Mouse (Mus musculus) CD4-positive helper T cell, adult 2 months (primary cell): Measurements from ENCODE around the gene Zdhhc25.

Experiments
- DNase-seq: peaks from one replicate; pipeline ENCODE4 v3.0.0-alpha.2; 2012; ENCODE audit warnings: low read depth, missing footprints, low spot score

Zdhhc25 gene

GRCm38 (mm10) chr15:88600002-88600401, at the start of gene Zdhhc25:
Gene Zdhhc25, plus strand, starts transcription at chr15:88600302.
- DNase-seq, result no peak

GRCm38 (mm10) chr15:88552852-88553251, 47.2 kb upstream of the Zdhhc25 start:
- no peak for DNase-seq

- DNase-seq, result no peak
Observed at GRCm38 (mm10) chr15:88555476-88555875, 44.6 kb upstream of the Zdhhc25 start.

GRCm38 (mm10) chr15:88560637-88561036, 39.5 kb upstream of the Zdhhc25 start:
- DNase-seq, result no peak

- no peak for DNase-seq
Observed at GRCm38 (mm10) chr15:88561058-88561730, 38.9 kb upstream of the Zdhhc25 start.

- no peak for DNase-seq
Observed at GRCm38 (mm10) chr15:88565307-88565706, 34.8 kb upstream of the Zdhhc25 start.

- no peak for DNase-seq
Observed at GRCm38 (mm10) chr15:88565806-88566205, 34.3 kb upstream of the Zdhhc25 start.

- DNase-seq, result no peak
Observed at GRCm38 (mm10) chr15:88570697-88571096, 29.4 kb upstream of the Zdhhc25 start.

- DNase-seq, result no peak
Observed at GRCm38 (mm10) chr15:88579461-88579860, 20.6 kb upstream of the Zdhhc25 start.

GRCm38 (mm10) chr15:88602496-88602895, 2.4 kb downstream of the Zdhhc25 start:
- DNase-seq, result no peak

- DNase-seq, result no peak
Observed at GRCm38 (mm10) chr15:88603091-88603732, 3.1 kb downstream of the Zdhhc25 start.

- DNase-seq, result no peak
Observed at GRCm38 (mm10) chr15:88603733-88604119, 3.6 kb downstream of the Zdhhc25 start.

GRCm38 (mm10) chr15:88604669-88605414, 4.7 kb downstream of the Zdhhc25 start:
- no peak for DNase-seq

- DNase-seq, result no peak
Observed at GRCm38 (mm10) chr15:88605415-88605785, 5.3 kb downstream of the Zdhhc25 start.

- no peak for DNase-seq
Observed at GRCm38 (mm10) chr15:88617125-88617524, 17.0 kb downstream of the Zdhhc25 start.

- no peak for DNase-seq
Observed at GRCm38 (mm10) chr15:88618008-88618773, 18.1 kb downstream of the Zdhhc25 start.

- DNase-seq, result no peak
Observed at GRCm38 (mm10) chr15:88620017-88620416, 19.9 kb downstream of the Zdhhc25 start.

- DNase-seq, result no peak
Observed at GRCm38 (mm10) chr15:88623891-88624290, 23.8 kb downstream of the Zdhhc25 start.

GRCm38 (mm10) chr15:88624874-88625277, 24.8 kb downstream of the Zdhhc25 start:
- no peak for DNase-seq

GRCm38 (mm10) chr15:88625303-88626066, 25.4 kb downstream of the Zdhhc25 start:
- no peak for DNase-seq

GRCm38 (mm10) chr15:88626886-88627488, 26.9 kb downstream of the Zdhhc25 start:
- DNase-seq, result no peak
